Comparison of ENCODE assay signal across 16 mouse cellular contexts in the genomic region with DNA sequence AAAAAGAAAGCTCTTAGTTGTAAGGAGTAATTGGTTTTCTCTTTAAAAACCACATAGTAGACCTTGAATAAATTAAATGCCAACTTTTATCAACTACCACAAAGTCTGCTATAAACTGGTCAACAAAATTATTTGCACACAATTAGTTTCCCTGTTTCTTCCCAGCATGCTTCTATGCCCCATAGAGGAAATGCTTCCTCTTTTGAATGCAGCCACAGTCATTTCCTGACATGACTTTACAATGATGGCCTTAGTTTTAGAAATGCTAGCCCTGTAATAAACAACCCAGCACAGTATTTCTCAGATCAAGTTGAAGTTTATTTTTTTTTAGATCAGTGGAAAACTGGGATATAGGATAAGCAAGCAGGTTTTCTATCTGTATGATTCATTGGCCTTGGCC.
"Had no signal": no experiment of that assay in that cellular context is flagged by ENCODE, and none has a peak within 500 bp of the region (broad histone marks: within the 10 kb centered on the region; RNA-seq: fewer than 3 reads in every experiment).

No protein-coding gene starts in this region.

- ATAC-seq: midbrain, embryonic 13.5 days; midbrain, embryonic 15.5 days had no signal

- DNase-seq: lung, adult 18-20 months; lung, embryonic 14.5 days; lung, postnatal 10 days; lung, postnatal 4 days; retina, postnatal 1 day; right cerebral cortex, adult 18-20 months; right cerebral cortex, postnatal 25 days; right cerebral cortex, postnatal 4 days; spleen, adult 18-20 months; thymus, adult 18-20 months; thymus, postnatal 14 days; thymus, postnatal 36 days had no signal

- H3K4me3 ChIP-seq: megakaryocyte, embryonic 14.5 days; midbrain, embryonic 13.5 days; midbrain, embryonic 15.5 days; neural tube, embryonic 12.5 days had no signal

- H3K9ac ChIP-seq: lung, embryonic 14.5 days; midbrain, embryonic 13.5 days; midbrain, embryonic 15.5 days; neural tube, embryonic 12.5 days had no signal

- H3K27me3 ChIP-seq: megakaryocyte, embryonic 14.5 days; midbrain, embryonic 13.5 days; midbrain, embryonic 15.5 days; neural tube, embryonic 12.5 days had no signal

- H3K4me1 ChIP-seq: midbrain, embryonic 13.5 days; midbrain, embryonic 15.5 days; neural tube, embryonic 12.5 days had no signal

- H3K27ac ChIP-seq: midbrain, embryonic 13.5 days; midbrain, embryonic 15.5 days; neural tube, embryonic 12.5 days had no signal

- H3K36me3 ChIP-seq: midbrain, embryonic 13.5 days; midbrain, embryonic 15.5 days; neural tube, embryonic 12.5 days had no signal
